9 mouse cellular contexts compared by ENCODE assay signal in genomic region chr9:45413478-45414140, GRCm38 (mm10). TPM values are rescaled to one million over a fixed set of nuclear protein-coding genes. Genes with fewer than 3 reads are reported as not detected.
DNase-seq lines count a peak whose midpoint lies in the region; ATAC-seq and TF ChIP-seq lines count a peak whose summit lies in the region.
"Had no signal": no experiment of that assay in that cellular context is flagged by ENCODE, and none has a peak within 500 bp of the region (broad histone marks: within the 10 kb centered on the region; RNA-seq: fewer than 3 reads in every experiment).

No protein-coding gene starts in this region.

- H3K4me3 ChIP-seq in lung, adult 2 months (replicated peaks; ENCODE audit: extremely low read depth, low read depth, low read length): no peak overlapping the region
- H3K4me3 ChIP-seq: limb, embryonic 13.5 days had no signal

- peak; percentile 21; the same call in 1 of the 2 replicates for TF ChIP-seq CTCF in lung, adult 2 months (IDR thresholded peaks at IDR 0.05; ENCODE audit: insufficient read depth, low read length)

- 58% methylated on average over 5 of the region's 5 CpGs for WGBS in lung, adult 2 months

- peak; percentile 40 for DNase-seq in cerebellum, adult 11 months
- DNase-seq in lung, adult 2 months: peak; percentile 24
- no peak for DNase-seq in lung, adult 18-20 months
- DNase-seq in cerebellum, postnatal 25 days: peak; percentile 49 to 72
- DNase-seq in layer of hippocampus, postnatal 10 days (ENCODE audit: low spot score in 2 of 2): peak; percentile 57 to 65
- DNase-seq in thymus, postnatal 10 days (ENCODE audit: low spot score in 2 of 2): peak; percentile 6 to 54
- DNase-seq in heart, adult 9 months (ENCODE audit: low spot score in 2 of 2): no peak

- H3K4me1 ChIP-seq in lung, adult 2 months (ENCODE audit: control insufficient read depth, insufficient read depth, low read length): peaks cover 7% of the 10 kb centered on the region

- no peak for ATAC-seq in cerebellum, adult (ENCODE audit: insufficient number of reproducible peaks, low FRiP score, low TSS enrichment)

- TF ChIP-seq POLR2A in lung, adult 2 months (IDR thresholded peaks at IDR 0.05; ENCODE audit: borderline replicate concordance, extremely low read depth, low read depth, low read length): no peak

RNA-seq across cellular contexts. Expression of gene Dscaml1, which starts 12.8 kb away (rescaled TPM):
- 0.35 and 0.38 TPM in 2 replicates for polyA plus RNA-seq in lung, adult 2 months (2012; rRNA removed)
- total RNA-seq in layer of hippocampus, postnatal 10 days (2021): 10 to 100 TPM; 67.0 to 72.6 TPM

RNA-seq across cellular contexts. Expression of gene Fxyd2, which starts 14.1 kb away (rescaled TPM):
- polyA plus RNA-seq in lung, adult 2 months (2012; rRNA removed): 8.5 and 8.8 TPM in 2 replicates
- total RNA-seq in layer of hippocampus, postnatal 10 days (2021): 10 to 100 TPM in 1 of 2 experiments, 1 to 10 TPM in 1; 8.9 to 10.4 TPM

RNA-seq across cellular contexts. Expression of gene Fxyd6, which starts 43.6 kb away (rescaled TPM):
- 19.8 and 31.7 TPM in 2 replicates for polyA plus RNA-seq in lung, adult 2 months (2012; rRNA removed)
- 100 to 1,000 TPM; 288 to 309 TPM for total RNA-seq in layer of hippocampus, postnatal 10 days (2021)

Comparison
In these comparisons a context has a peak if more than half of its experiments do, and no peak if none do; other contexts are left out.
1. DNase-seq: peak in cerebellum, adult 11 months (single experiment), lung, adult 2 months (single experiment), cerebellum, postnatal 25 days (2 of 2), layer of hippocampus, postnatal 10 days (2 of 2) and thymus, postnatal 10 days (2 of 2); none in lung, adult 18-20 months (0 of 2) and heart, adult 9 months (0 of 2).